Mouse (Mus musculus) kidney, postnatal 0 days (tissue): ENCODE results near the gene Capzb. TPM values are rescaled to one million over a fixed set of nuclear protein-coding genes. Genes with fewer than 3 reads are reported as not detected.

Source experiments
- ATAC-seq: fragments of 200-750 bp; cut with Nextera tagmentation; replicated peaks from 2 replicates; pipeline ENCODE4 v1.8.0; 2017; ENCODE audit warnings: low read depth, moderate number of reproducible peaks, moderate TSS enrichment, moderate library complexity; ENCODE audit not compliant: low FRiP score
- DNase-seq: peaks from one replicate; pipeline ENCODE4 v3.0.0-alpha.2; 2016; ENCODE audit warnings: low spot score
- H3K27ac ChIP-seq: fragments of 300-500 bp; sonication (generic); 2 replicates; pipeline ENCODE4 v1.5.1; 2014; ENCODE audit warnings: mild to moderate bottlenecking
- H3K27me3 ChIP-seq: fragments of 300-500 bp; sonication (generic); 2 replicates; pipeline ENCODE4 v1.6.1; 2014; ENCODE audit warnings: low read length, mixed read lengths; ENCODE audit not compliant: insufficient read depth
- H3K36me3 ChIP-seq: fragments of 300-500 bp; sonication (generic); 2 replicates; pipeline ENCODE4 v1.6.1; 2014; ENCODE audit warnings: low read length, mixed read lengths; ENCODE audit not compliant: insufficient read depth
- H3K4me1 ChIP-seq: fragments of 300-500 bp; sonication (generic); replicated peaks from 2 replicates; pipeline ENCODE4 v1.6.1; 2014; ENCODE audit warnings: antibody characterized with exemption, low read length, mixed read lengths; ENCODE audit not compliant: insufficient read depth
- H3K4me2 ChIP-seq: fragments of 300-500 bp; sonication (generic); 2 replicates; pipeline ENCODE4 v1.6.1; 2014; ENCODE audit warnings: mild to moderate bottlenecking, low read length, moderate library complexity, mixed read lengths
- H3K4me3 ChIP-seq: fragments of 300-500 bp; sonication (generic); replicated peaks from 2 replicates; pipeline ENCODE4 v1.5.1; 2014; ENCODE audit warnings: low read depth, low read length
- H3K9ac ChIP-seq: fragments of 300-500 bp; sonication (generic); 2 replicates; pipeline ENCODE4 v1.6.1; 2014; ENCODE audit warnings: low read depth, low read length
- H3K9me3 ChIP-seq: fragments of 300-500 bp; sonication (generic); replicated peaks from 2 replicates; pipeline ENCODE4 v1.6.1; 2016; ENCODE audit warnings: low read length, inconsistent platforms, mixed read lengths
- CTCF ChIP-seq: IDR thresholded peaks from 2 replicates; pipeline ENCODE4 v1.5.1; 2016; ENCODE audit warnings: antibody characterized with exemption, low read depth, mild to moderate bottlenecking, moderate library complexity
- WGBS: fragments of 180-500 bp; shearing (Covaris S2); extraction: QIAGEN DNeasy Blood & Tissue Kit; methylation state at CpG from one replicate; pipeline ENCODE4 v1.1.7; 2014; 5-methylcytosine and 5-hydroxymethylcytosine counted together
- polyA plus RNA-seq: library from polyadenylated mRNA; unstranded; fragments of >200 nt; fragmentation: Nextera tagmentation; extraction: Ambion mirVana; gene quantifications from 2 replicates; pipeline ENCODE4 v1.2.1, GENCODE M21; 2015

Gene Capzb
- polyA plus RNA-seq, result 304 and 348 TPM in 2 replicates

- Histone ChIP-seq H3K4me2 (peak within 1 kb of the TSS; percentile 97), H3K9ac (peak within 1 kb of the TSS; percentile 94), H3K27ac (peak within 1 kb of the TSS; percentile 93), H3K4me1 (peaks cover 32% of the 10 kb centered on the region), H3K27me3 (no peaks in the 10 kb centered on the region), H3K9me3 (no peaks in the 10 kb centered on the region), H3K4me3 (peak within 1 kb of the TSS; percentile 96), H3K36me3 (no peaks in the 10 kb centered on the region)
- under 1% methylated on average over 54 of the region's 69 CpGs for WGBS
- ATAC-seq (peak; percentile 96), DNase-seq (peak; percentile 98)
- TF ChIP-seq CTCF, result no peak
Measured at GRCm38 (mm10) chr4:139192499-139193175, at the start of gene Capzb. TSS of gene Capzb (plus strand) at chr4:139192899.

GRCm38 (mm10) chr4:139142985-139143384 is 49.7 kb upstream of the Capzb start:
- 0 out of 2 replicates have a peak, but pooled peaks cover under 1% of the 10 kb centered on the region for H3K9me3 ChIP-seq
- H3K4me3 ChIP-seq, result 0 out of 2 replicates have a peak overlapping the region, but pooled peaks have one; percentile 4
- H3K27ac ChIP-seq, result peak overlapping the region; percentile 60; the same call in 1 of the 2 replicates
- H3K36me3 ChIP-seq, result no peaks in the 10 kb centered on the region
- peak overlapping the region; percentile 31 for H3K4me2 ChIP-seq
- 23% methylated on average over 9 of the region's 9 CpGs for WGBS
- ATAC-seq (peak; percentile 78), DNase-seq (peak; percentile 87)
- H3K9ac ChIP-seq, result no peak overlapping the region
- no peaks in the 10 kb centered on the region for H3K27me3 ChIP-seq
- no peaks in the 10 kb centered on the region; the same call in 1 of the 2 replicates for H3K4me1 ChIP-seq
- TF ChIP-seq CTCF, result no peak

GRCm38 (mm10) chr4:139144577-139144976 is 48.1 kb upstream of the Capzb start:
- no peaks in the 10 kb centered on the region for H3K27me3 ChIP-seq
- ATAC-seq, result no peak
- WGBS, result 89% methylated on average over 4 of the region's 4 CpGs
- no peak overlapping the region for H3K9ac ChIP-seq
- no peak overlapping the region for H3K4me3 ChIP-seq
- no peaks in the 10 kb centered on the region; the same call in 1 of the 2 replicates for H3K4me1 ChIP-seq
- H3K4me2 ChIP-seq, result no peak overlapping the region
- TF ChIP-seq CTCF, result no peak
- no peak for DNase-seq
- H3K9me3 ChIP-seq, result 0 out of 2 replicates have a peak, but pooled peaks cover 4% of the 10 kb centered on the region
- no peaks in the 10 kb centered on the region for H3K36me3 ChIP-seq
- no peak overlapping the region for H3K27ac ChIP-seq

DNA sequence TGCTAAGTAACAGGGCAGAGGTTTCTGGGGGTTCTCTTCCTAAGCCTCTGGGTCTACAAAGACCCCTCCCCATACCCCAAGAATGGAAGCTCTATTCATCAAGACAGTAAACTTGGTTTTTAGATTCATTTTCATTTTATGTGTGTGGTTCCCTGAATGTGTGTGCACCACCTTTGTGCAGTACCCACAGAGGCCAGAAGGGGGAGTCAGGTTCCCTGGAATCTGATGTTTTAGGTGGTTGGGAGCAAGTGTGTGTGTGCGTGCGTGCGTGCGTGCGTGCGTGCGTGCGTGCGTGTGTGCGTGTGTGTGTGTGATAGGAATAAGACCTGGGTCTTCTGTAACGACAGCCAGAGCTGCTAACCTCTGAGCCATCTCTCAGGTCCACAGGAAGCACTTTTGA is 47.5 kb upstream of the Capzb start:
- no peak overlapping the region for H3K9ac ChIP-seq
- no peaks in the 10 kb centered on the region for H3K27me3 ChIP-seq
- 0 out of 2 replicates have a peak, but pooled peaks cover 4% of the 10 kb centered on the region for H3K9me3 ChIP-seq
- TF ChIP-seq CTCF, result peak; percentile 61
- DNase-seq (no peak), ATAC-seq (no peak)
- H3K4me1 ChIP-seq, result no peaks in the 10 kb centered on the region; the same call in 1 of the 2 replicates
- H3K27ac ChIP-seq, result no peak overlapping the region
- no peak overlapping the region for H3K4me3 ChIP-seq
- WGBS, result 94% methylated on average over 11 of the region's 11 CpGs
- H3K36me3 ChIP-seq, result no peaks in the 10 kb centered on the region
- no peak overlapping the region for H3K4me2 ChIP-seq

DNA sequence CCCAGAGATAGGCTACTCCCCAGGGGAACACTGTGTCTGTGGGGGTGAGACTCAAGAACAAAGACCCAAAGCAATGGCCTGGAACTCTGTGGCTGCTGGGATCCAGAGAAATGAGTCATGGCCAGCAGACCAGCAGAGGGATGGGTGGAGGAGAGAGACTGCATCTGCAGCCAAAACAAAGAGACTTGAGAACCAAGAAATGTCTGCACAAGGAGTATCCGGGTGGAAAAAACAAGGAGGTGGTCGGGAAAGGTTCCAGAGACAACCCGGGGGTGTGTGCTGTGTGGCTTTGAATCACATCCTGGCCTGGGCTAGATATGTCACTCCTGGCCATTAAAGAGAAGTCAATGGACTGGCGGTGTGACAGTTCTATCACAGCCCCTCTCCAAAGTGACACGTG is 45.9 kb upstream of the Capzb start:
- Histone ChIP-seq H3K9me3 (0 out of 2 replicates have a peak, but pooled peaks cover 4% of the 10 kb centered on the region), H3K27me3 (no peaks in the 10 kb centered on the region), H3K4me3 (no peak overlapping the region), H3K4me2 (no peak overlapping the region), H3K9ac (no peak overlapping the region), H3K27ac (no peak overlapping the region), H3K4me1 (no peaks in the 10 kb centered on the region; the same call in 1 of the 2 replicates), H3K36me3 (no peaks in the 10 kb centered on the region)
- no peak for TF ChIP-seq CTCF
- WGBS, result 48% methylated on average over 5 of the region's 5 CpGs
- no peak for DNase-seq
- ATAC-seq, result no peak

GRCm38 (mm10) chr4:139151370-139151769 is 41.3 kb upstream of the Capzb start:
- Histone ChIP-seq H3K4me1 (no peaks in the 10 kb centered on the region), H3K4me3 (no peak overlapping the region), H3K36me3 (no peaks in the 10 kb centered on the region), H3K9me3 (0 out of 2 replicates have a peak, but pooled peaks cover 4% of the 10 kb centered on the region), H3K9ac (no peak overlapping the region), H3K27me3 (no peaks in the 10 kb centered on the region), H3K27ac (no peak overlapping the region), H3K4me2 (no peak overlapping the region)
- ATAC-seq (no peak), DNase-seq (no peak)
- 0 out of 2 replicates have a peak, but pooled peaks have one; percentile 30 for TF ChIP-seq CTCF
- 70% methylated on average over 6 of the region's 6 CpGs for WGBS
